Mouse (Mus musculus) megakaryocyte, embryonic 14.5 days (primary cell): ENCODE measurements around the gene Atp8a2.

Source experiments
- FLI1 ChIP-seq: IDR thresholded peaks from 2 replicates; pipeline ENCODE4 v1.6.1; 2012; ENCODE audit warnings: low read length, inconsistent platforms, mixed read lengths
- GATA1 ChIP-seq: IDR thresholded peaks from 3 replicates; pipeline ENCODE4 v1.6.1; 2012; ENCODE audit warnings: mixed read lengths, low read length, inconsistent platforms, borderline replicate concordance

- TF ChIP-seq GATA1 (no peak), FLI1 (no peak)
Measured at GRCm38 (mm10) chr14:60189771-60190170, 7.2 kb downstream of the Atp8a2 start.
